ENCODE assay signal across 14 mouse cellular contexts in genomic region chr16:10317197-10317544, GRCm38 (mm10).
"Had no signal": no experiment of that assay in that cellular context is flagged by ENCODE, and none has a peak within 500 bp of the region (broad histone marks: within the 10 kb centered on the region; RNA-seq: fewer than 3 reads in every experiment).

No protein-coding gene starts in this region.

- H3K27ac ChIP-seq: kidney, embryonic 15.5 days; left cerebral cortex, adult 2 months; liver, embryonic 13.5 days; lung, embryonic 15.5 days; midbrain, embryonic 10.5 days; neural tube, embryonic 12.5 days had no signal

- H3K9me3 ChIP-seq: kidney, embryonic 15.5 days; liver, embryonic 13.5 days; lung, embryonic 15.5 days; midbrain, embryonic 10.5 days; neural tube, embryonic 12.5 days had no signal

- ATAC-seq: liver, postnatal 0 days had no signal

- H3K9ac ChIP-seq: kidney, embryonic 15.5 days; liver, embryonic 13.5 days; liver, postnatal 0 days; lung, embryonic 15.5 days; neural tube, embryonic 12.5 days had no signal

- H3K4me2 ChIP-seq: kidney, embryonic 15.5 days; liver, embryonic 13.5 days; lung, embryonic 15.5 days; neural tube, embryonic 12.5 days had no signal

- H3K36me3 ChIP-seq: kidney, embryonic 15.5 days; liver, embryonic 13.5 days; lung, embryonic 15.5 days; midbrain, embryonic 10.5 days; neural tube, embryonic 12.5 days had no signal

- H3K27me3 ChIP-seq: lung, embryonic 15.5 days had no signal

- DNase-seq: kidney, postnatal 14 days; liver; liver, embryonic 13.5 days; liver, postnatal 0 days; midbrain, embryonic 14.5 days; right cerebral cortex, postnatal 4 days; spleen, adult 18-20 months; thymus, adult 2 months; thymus, postnatal 36 days had no signal

- H3K4me3 ChIP-seq: kidney, embryonic 15.5 days; left cerebral cortex, adult 2 months; liver, embryonic 13.5 days; lung, embryonic 15.5 days; midbrain, embryonic 10.5 days; neural tube, embryonic 12.5 days had no signal
